Mouse (Mus musculus) testis, adult 2 months (tissue): ENCODE data around the gene Cort. TPM values are rescaled to one million over a fixed set of nuclear protein-coding genes. Genes with fewer than 3 reads are reported as not detected.
A peak's percentile ranks its signal among the peaks of the same experiment; 100 is the strongest.
"Not testable (repeated sequence)": the region's sequence is repeated elsewhere in the genome, so short reads cannot be mapped to it uniquely, and the experiment has no call there.

Experiments used
- H3K27ac ChIP-seq: fragments of 200-500 bp; 2 replicates; pipeline ENCODE4 v1.5.1; 2012; ENCODE audit warnings: low read depth, low read length; ENCODE audit not compliant: control insufficient read depth, insufficient read depth
- H3K27me3 ChIP-seq: fragments of 200-500 bp; 2 replicates; pipeline ENCODE4 v1.6.1; 2012; ENCODE audit warnings: mild to moderate bottlenecking, low read length, moderate library complexity; ENCODE audit not compliant: control insufficient read depth, insufficient read depth
- H3K36me3 ChIP-seq: fragments of 200-500 bp; 2 replicates; pipeline ENCODE4 v1.6.1; 2012; ENCODE audit warnings: mild to moderate bottlenecking, low read length; ENCODE audit not compliant: control insufficient read depth, insufficient read depth
- H3K4me1 ChIP-seq: fragments of 200-500 bp; 2 replicates; pipeline ENCODE4 v1.6.1; 2012; ENCODE audit warnings: low read length; ENCODE audit not compliant: control insufficient read depth, insufficient read depth
- H3K4me3 ChIP-seq: fragments of 200-500 bp; 2 replicates; pipeline ENCODE4 v1.5.1; 2012; ENCODE audit warnings: low read depth, mild to moderate bottlenecking, low read length, moderate library complexity, mixed read lengths; ENCODE audit not compliant: control insufficient read depth
- CTCF ChIP-seq: fragments of 200-500 bp; IDR thresholded peaks from 2 replicates; pipeline ENCODE4 v1.5.1; 2012; ENCODE audit warnings: low read depth, mild to moderate bottlenecking, inconsistent platforms, low read length, moderate library complexity; ENCODE audit not compliant: control insufficient read depth, insufficient read depth, insufficient replicate concordance
- POLR2A ChIP-seq: fragments of 200-500 bp; IDR thresholded peaks from 2 replicates; pipeline ENCODE4 v1.6.1; 2012; ENCODE audit warnings: low read depth, mild to moderate bottlenecking, inconsistent platforms, low read length, moderate library complexity; ENCODE audit not compliant: control insufficient read depth
- polyA plus RNA-seq: library from polyadenylated mRNA; depleted of rRNA; stranded (reverse); fragments of >200 nt; gene quantifications from 2 replicates; pipeline ENCODE4 v1.2.3, GENCODE M21; 2012

Cort gene
- polyA plus RNA-seq, 1 experiment = not detected

DNA sequence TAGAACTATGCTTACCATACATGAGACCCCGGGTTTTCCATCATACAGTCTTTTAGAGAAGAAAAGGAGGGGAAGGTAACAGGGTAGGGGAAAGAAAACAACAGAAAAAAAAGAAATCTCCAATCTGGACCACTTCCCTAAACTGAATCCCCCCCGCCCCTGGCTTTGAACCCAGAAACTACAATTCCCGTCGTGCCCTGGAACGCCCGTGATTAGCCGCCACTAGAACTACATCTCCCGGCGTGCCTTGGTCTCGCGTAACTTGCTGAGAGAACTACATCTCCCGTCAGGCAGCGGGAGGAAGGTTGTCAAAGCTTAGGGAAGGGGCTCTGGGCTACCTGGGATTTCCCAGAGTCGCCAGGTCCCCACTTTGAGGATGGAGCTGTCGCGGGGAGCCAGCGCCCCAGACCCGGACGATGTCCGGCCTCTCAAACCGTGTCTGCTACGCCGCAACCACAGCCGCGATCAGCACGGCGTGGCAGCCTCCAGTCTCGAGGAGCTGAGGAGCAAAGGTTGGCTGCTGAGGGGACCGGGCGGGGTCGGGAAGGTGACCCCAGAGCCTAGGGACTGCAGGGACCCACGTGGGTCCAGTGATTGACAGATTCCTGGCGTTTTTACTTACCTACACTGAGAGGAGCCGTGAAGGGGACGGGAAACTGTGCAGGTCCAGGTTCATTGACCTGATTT, 22.5 kb downstream of the Cort start, which contains the start of gene Dffa:
Gene Dffa, plus strand, starts transcription at position 272 of the 687 bp plus-strand sequence.
- TF ChIP-seq CTCF = no peak
- TF ChIP-seq POLR2A = peak; percentile 54; the same call in 1 of the 2 replicates
- Histone ChIP-seq H3K36me3 (peaks cover 1% of the 10 kb centered on the region; the same call in 1 of the 2 replicates), H3K4me3 (peak within 1 kb of the TSS; percentile 85), H3K27me3 (no peaks in the 10 kb centered on the region), H3K4me1 (peaks cover 5% of the 10 kb centered on the region; the same call in 1 of the 2 replicates), H3K27ac (no peak within 1 kb of the TSS)

DNA sequence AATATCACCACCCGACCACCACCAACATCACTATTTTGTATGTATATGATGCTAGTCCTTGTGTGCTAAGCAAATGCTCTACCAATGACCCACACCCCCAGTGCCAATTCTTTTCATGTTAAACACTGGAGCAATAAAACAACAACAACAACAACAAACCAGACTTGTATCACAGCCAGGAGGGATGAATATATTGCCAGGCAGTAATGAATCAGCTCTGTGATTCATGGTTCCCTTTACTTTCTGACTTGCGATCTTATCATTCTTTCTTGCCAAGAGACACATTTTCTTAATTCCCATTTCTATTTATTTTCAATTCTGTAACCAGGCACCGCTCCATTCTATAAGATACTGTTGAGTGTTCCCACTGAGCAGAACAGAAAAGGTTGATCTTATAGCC, 25.1 kb downstream of the Cort start:
- Histone ChIP-seq H3K4me3 (no peak overlapping the region), H3K27ac (no peak overlapping the region), H3K27me3 (no peaks in the 10 kb centered on the region), H3K36me3 (no peaks in the 10 kb centered on the region), H3K4me1 (peaks cover 9% of the 10 kb centered on the region)
- TF ChIP-seq POLR2A = no peak
- no peak for TF ChIP-seq CTCF

DNA sequence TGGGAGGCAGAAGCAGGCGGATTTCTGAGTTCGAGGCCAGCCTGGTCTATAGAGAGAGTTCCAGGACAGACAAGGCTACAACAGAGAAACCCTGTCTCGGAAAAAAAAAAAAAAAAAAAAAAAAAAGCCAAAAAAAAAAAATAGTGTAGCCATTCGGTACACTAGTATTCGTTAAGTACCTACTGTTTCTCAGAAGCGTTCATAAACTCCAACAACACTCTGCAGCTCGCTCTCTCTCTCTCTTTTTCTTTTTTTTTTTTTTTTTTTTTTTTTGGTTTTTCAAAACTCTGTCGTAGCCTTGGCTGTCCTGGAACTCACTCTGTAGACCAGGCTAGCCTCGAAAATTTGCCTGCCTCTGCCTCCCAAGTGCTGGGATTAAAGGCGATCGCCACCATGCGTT, 26.1 kb downstream of the Cort start:
- H3K27ac ChIP-seq, H3K27me3 ChIP-seq, H3K36me3 ChIP-seq, H3K4me1 ChIP-seq, H3K4me3 ChIP-seq: not testable (repeated sequence)

DNA sequence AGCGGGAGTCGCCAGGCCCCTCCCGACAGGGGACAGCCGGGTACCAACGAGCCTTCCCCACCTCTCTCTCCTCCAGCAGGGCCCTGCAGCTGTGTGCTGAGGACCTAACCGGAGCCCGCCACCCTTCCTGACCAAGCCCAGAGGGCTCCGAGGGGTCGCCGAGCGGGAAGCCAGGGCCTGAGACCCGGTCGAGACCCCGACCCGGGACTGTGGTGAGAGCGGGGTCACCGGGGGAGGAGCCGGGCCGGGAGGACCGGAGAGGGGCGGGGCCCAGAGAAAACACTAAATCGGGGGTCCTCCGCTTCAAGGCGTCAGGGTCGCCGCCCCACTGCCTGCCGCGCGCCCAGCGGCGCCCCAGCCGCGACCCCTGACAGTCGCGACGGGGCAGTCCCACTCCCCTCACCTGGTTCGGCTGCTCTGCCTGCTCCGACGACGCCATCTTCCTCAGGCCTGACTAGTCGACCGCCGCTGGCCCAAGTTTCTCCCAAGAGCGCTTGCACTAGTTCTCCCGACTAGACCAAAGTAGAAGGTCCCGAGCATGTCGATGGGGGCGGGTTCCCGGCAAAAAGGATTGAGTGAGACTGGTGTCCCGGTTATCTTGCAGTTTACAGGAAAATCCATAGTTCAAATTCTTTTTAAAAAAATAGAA, 27.1 kb downstream of the Cort start, which contains the start of gene Pex14:
Gene Pex14, minus strand, starts transcription at position 508 of the 649 bp plus-strand sequence.
- Histone ChIP-seq H3K27ac (peak within 1 kb of the TSS; percentile 51), H3K4me1 (peaks cover 9% of the 10 kb centered on the region), H3K27me3 (no peaks in the 10 kb centered on the region), H3K4me3 (peak within 1 kb of the TSS; percentile 94), H3K36me3 (no peaks in the 10 kb centered on the region)
- no peak for TF ChIP-seq CTCF
- TF ChIP-seq POLR2A = peak; percentile 88

DNA sequence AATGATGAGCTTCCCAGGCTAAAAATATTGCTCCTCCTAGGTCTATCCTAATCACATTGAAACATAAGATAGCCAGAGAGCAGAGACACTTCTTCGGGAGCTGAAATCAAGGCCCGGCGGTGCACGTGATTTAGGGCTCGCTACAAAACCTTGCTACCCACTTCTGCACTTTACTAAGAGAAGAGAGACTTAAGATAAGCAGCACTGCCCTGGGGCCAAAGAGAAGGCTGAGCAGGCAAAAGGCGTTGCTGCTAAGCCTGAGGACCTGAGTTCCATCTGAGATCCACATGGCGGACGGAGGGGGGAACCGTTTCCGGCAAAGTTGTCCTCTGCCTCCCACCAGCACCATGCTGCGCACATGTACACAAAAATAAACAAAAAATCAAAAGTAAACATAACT, 28.0 kb downstream of the Cort start:
- no peaks in the 10 kb centered on the region for H3K27me3 ChIP-seq
- peaks cover 5% of the 10 kb centered on the region for H3K4me1 ChIP-seq
- H3K4me3 ChIP-seq = peak overlapping the region; percentile 94
- peak overlapping the region; percentile 51; the same call in 1 of the 2 replicates for H3K27ac ChIP-seq
- TF ChIP-seq CTCF (no peak), POLR2A (no peak)
- no peaks in the 10 kb centered on the region for H3K36me3 ChIP-seq

DNA sequence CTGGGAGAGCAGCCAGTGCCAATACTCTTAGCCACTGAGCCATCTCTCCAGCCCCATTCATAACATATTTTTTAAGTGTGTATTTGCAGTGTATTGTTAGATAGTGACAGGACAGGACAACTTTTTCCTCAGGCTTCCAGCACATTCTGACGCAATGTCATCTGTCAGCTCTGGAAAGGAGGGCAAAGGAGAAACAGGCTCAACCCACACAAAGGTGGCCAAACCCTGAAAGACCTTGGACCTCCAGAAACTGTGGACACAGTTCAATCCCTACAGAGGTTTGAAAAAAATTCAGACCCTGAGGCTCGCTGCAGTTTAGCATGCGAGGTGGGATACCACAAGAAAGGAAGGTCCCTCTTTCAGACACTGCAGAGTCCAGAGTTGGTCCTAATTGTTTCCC, 28.6 kb downstream of the Cort start:
- Histone ChIP-seq H3K4me3 (no peak overlapping the region), H3K27ac (no peak overlapping the region), H3K27me3 (no peaks in the 10 kb centered on the region), H3K36me3 (no peaks in the 10 kb centered on the region), H3K4me1 (peaks cover 5% of the 10 kb centered on the region)
- TF ChIP-seq POLR2A (no peak), CTCF (no peak)

DNA sequence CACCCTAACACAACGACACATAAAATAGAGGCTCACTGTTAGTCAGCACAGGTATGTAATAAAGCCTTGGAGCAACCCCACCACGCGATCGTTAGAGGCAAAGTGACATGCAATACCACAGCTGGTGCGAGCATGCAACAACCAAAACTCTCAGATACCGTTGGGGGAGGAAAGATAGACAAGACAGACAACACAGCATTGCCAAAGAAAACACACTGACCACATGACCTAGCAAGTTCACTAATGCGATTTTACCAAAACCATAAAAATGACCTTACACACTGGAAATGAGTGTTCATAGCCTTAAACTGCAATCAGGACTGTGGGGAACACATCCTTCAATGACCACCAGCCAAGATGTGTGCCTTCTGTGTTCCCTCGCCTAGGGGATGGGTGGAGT, 35.2 kb downstream of the Cort start:
- no peak for TF ChIP-seq CTCF
- TF ChIP-seq POLR2A = no peak
- no peaks in the 10 kb centered on the region for H3K36me3 ChIP-seq
- no peaks in the 10 kb centered on the region for H3K4me1 ChIP-seq
- no peak overlapping the region for H3K27ac ChIP-seq
- no peaks in the 10 kb centered on the region for H3K27me3 ChIP-seq
- H3K4me3 ChIP-seq = no peak overlapping the region

DNA sequence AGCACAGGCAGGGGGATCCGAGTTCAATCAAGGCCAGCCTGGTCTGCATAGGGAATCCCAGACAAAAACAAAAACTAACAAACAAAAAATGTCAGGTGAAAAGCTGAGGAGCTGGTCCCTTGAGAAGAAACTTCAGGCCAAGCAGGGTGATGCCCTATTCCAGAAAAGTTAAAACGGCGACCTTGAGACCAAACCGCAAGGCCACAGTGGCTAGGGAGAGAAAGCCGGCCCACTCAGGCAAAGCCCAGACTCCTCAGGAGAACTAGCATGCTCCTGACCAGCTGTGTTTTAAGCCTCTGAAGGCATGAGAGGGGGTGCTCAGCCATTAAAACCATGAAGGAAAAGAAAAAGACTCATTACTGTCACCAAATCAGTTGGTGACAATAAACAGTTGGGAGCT, 41.2 kb downstream of the Cort start:
- Histone ChIP-seq H3K4me1 (no peaks in the 10 kb centered on the region; the same call in 1 of the 2 replicates), H3K36me3 (no peaks in the 10 kb centered on the region), H3K27me3 (no peaks in the 10 kb centered on the region), H3K4me3 (no peak overlapping the region), H3K27ac (no peak overlapping the region)
- TF ChIP-seq POLR2A = no peak
- no peak for TF ChIP-seq CTCF
